ENCODE assay signal across 8 mouse cellular contexts in the genomic region with DNA sequence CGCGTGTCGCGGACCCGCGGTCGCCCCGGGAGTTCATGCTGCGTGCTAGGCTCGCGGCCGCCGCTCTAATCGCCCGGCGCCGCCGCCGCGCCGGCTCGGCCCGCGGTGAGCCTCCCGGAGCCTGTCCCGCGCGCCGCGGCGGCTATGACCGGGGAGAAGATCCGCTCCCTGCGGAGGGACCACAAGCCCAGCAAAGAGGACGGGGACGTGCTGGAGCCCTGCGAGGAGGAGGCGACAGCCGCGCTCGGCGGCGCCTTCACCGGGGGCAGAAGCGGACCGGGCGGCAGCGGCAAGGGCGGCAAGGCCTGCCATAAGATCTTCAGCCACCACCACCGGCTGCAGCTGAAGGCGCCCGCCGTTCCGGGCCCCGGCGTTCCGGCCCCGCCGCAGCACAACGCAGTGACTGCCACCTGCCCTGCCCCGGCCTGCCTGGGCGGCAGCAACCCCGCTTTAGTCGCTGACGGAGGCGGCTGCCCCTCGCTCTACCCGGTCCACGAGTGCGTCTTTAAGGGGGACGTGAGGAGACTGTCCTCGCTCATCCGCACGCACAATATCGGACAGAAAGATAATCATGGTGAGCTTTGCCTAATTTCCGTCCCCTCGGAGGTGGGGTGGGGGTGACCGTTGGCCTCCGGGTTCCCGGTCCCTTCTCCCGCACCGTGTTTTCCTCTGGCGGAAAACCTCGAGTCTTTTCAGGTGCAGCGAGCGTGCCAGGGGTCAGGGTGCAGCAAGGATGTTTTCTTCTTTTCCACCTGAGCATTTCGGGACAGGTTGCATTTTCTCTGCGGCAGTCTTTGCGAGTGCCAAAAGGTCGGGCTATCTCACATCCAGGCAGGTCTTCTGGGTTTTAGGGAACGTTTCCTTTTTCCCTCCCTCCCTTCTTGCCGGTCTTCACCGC. TPM values are rescaled to one million over a fixed set of nuclear protein-coding genes. Genes with fewer than 3 reads are reported as not detected.
DNase-seq lines count a peak whose midpoint lies in the region; ATAC-seq and TF ChIP-seq lines count a peak whose summit lies in the region.

No protein-coding gene starts in this region.

- peaks cover 11% of the 10 kb centered on the region for H3K36me3 ChIP-seq in G1E (replicated peaks)
- H3K36me3 ChIP-seq in heart, embryonic 13.5 days = 0 out of 2 replicates have a peak, but pooled peaks cover 7% of the 10 kb centered on the region
- no peaks in the 10 kb centered on the region for H3K36me3 ChIP-seq in kidney, embryonic 16.5 days (ENCODE audit: insufficient read depth, low read length)
- no peaks in the 10 kb centered on the region for H3K36me3 ChIP-seq in lung, embryonic 16.5 days (ENCODE audit: control insufficient read depth, insufficient read depth, low read length)
- no peaks in the 10 kb centered on the region for H3K36me3 ChIP-seq in neural tube, embryonic 15.5 days

- under 1% methylated on average over 92 of the region's 93 CpGs for WGBS in heart, embryonic 13.5 days
- under 1% methylated on average over 76 of the region's 93 CpGs for WGBS in kidney, embryonic 16.5 days
- under 1% methylated on average over 76 of the region's 93 CpGs for WGBS in lung, embryonic 16.5 days
- under 1% methylated on average over 81 of the region's 93 CpGs for WGBS in neural tube, embryonic 15.5 days

- peak overlapping the region; percentile 98 for H3K27ac ChIP-seq in heart, embryonic 13.5 days (replicated peaks)
- H3K27ac ChIP-seq in kidney, embryonic 16.5 days (ENCODE audit: low read length) = peak overlapping the region; percentile 93
- H3K27ac ChIP-seq in lung, embryonic 16.5 days (ENCODE audit: low read length) = peak overlapping the region; percentile 95
- peak overlapping the region; percentile 99 for H3K27ac ChIP-seq in neural tube, embryonic 15.5 days (replicated peaks)

- H3K4me3 ChIP-seq in G1E (ENCODE audit: low read depth, low read length) = peak overlapping the region; percentile 94
- peak overlapping the region; percentile 99 for H3K4me3 ChIP-seq in heart, embryonic 13.5 days
- H3K4me3 ChIP-seq in kidney, embryonic 16.5 days (ENCODE audit: low read length) = peak overlapping the region; percentile 99
- H3K4me3 ChIP-seq in lung, embryonic 16.5 days (ENCODE audit: low read length) = peak overlapping the region; percentile 97
- H3K4me3 ChIP-seq in neural tube, embryonic 15.5 days (replicated peaks) = peak overlapping the region; percentile 86

- TF ChIP-seq CTCF in G1E (IDR thresholded peaks at IDR 0.05; ENCODE audit: low read depth, low read length) = no peak

- DNase-seq in G1E (ENCODE audit: low spot score) = peak; percentile 12
- peak; percentile 16 for DNase-seq in embryo, embryonic 10.5 days (ENCODE audit: low spot score)
- DNase-seq in left cerebral cortex, adult 9 months (ENCODE audit: low spot score in 2 of 2) = no peak

- H3K9ac ChIP-seq in heart, embryonic 13.5 days = peak overlapping the region; percentile 95
- peak overlapping the region; percentile 97 for H3K9ac ChIP-seq in kidney, embryonic 16.5 days (replicated peaks; ENCODE audit: low read length)
- H3K9ac ChIP-seq in lung, embryonic 16.5 days (ENCODE audit: low read length) = peak overlapping the region; percentile 94
- peak overlapping the region; percentile 96 for H3K9ac ChIP-seq in neural tube, embryonic 15.5 days (replicated peaks)

- H3K9me3 ChIP-seq in G1E (replicated peaks) = no peaks in the 10 kb centered on the region
- H3K9me3 ChIP-seq in heart, embryonic 13.5 days = no peaks in the 10 kb centered on the region
- no peaks in the 10 kb centered on the region for H3K9me3 ChIP-seq in kidney, embryonic 16.5 days (ENCODE audit: low read length)
- no peaks in the 10 kb centered on the region for H3K9me3 ChIP-seq in lung, embryonic 16.5 days (ENCODE audit: control insufficient read depth, low read length)
- no peaks in the 10 kb centered on the region for H3K9me3 ChIP-seq in neural tube, embryonic 15.5 days (replicated peaks)

- H3K27me3 ChIP-seq in G1E (ENCODE audit: insufficient read depth, low read length) = peaks cover under 1% of the 10 kb centered on the region; the same call in 1 of the 2 replicates
- no peaks in the 10 kb centered on the region; the same call in 1 of the 2 replicates for H3K27me3 ChIP-seq in heart, embryonic 13.5 days (replicated peaks)
- H3K27me3 ChIP-seq in kidney, embryonic 16.5 days (ENCODE audit: insufficient read depth, low read length) = no peaks in the 10 kb centered on the region
- H3K27me3 ChIP-seq in lung, embryonic 16.5 days (ENCODE audit: control insufficient read depth, insufficient read depth, low read depth, low read length) = no peaks in the 10 kb centered on the region
- H3K27me3 ChIP-seq in neural tube, embryonic 15.5 days (replicated peaks) = peaks cover 4% of the 10 kb centered on the region; the same call in 1 of the 2 replicates

- peak; percentile 42 for ATAC-seq in CD4-positive, CD25-positive, alpha-beta regulatory T cell, adult 4 months
- no peak for ATAC-seq in G1E (ENCODE audit: extremely low read depth, insufficient number of reproducible peaks, low FRiP score, poor library complexity, severe bottlenecking)
- ATAC-seq in heart, embryonic 13.5 days (ENCODE audit: extremely low read depth, insufficient number of reproducible peaks, low FRiP score, low TSS enrichment) = peak; percentile 68
- ATAC-seq in kidney, embryonic 16.5 days (ENCODE audit: low FRiP score, low TSS enrichment) = peak; percentile 74
- ATAC-seq in lung, embryonic 16.5 days (ENCODE audit: low read depth) = peak; percentile 63
- ATAC-seq in neural tube, embryonic 15.5 days (ENCODE audit: low FRiP score) = peak; percentile 69

- peak overlapping the region; percentile 98 for H3K4me2 ChIP-seq in heart, embryonic 13.5 days
- H3K4me2 ChIP-seq in kidney, embryonic 16.5 days (replicated peaks; ENCODE audit: low read depth, low read length) = peak overlapping the region; percentile 92
- peak overlapping the region; percentile 85 for H3K4me2 ChIP-seq in lung, embryonic 16.5 days (ENCODE audit: low read depth, low read length)
- peak overlapping the region; percentile 90 for H3K4me2 ChIP-seq in neural tube, embryonic 15.5 days

- peaks cover 18% of the 10 kb centered on the region for H3K4me1 ChIP-seq in G1E (ENCODE audit: insufficient read depth, low read depth, low read length)
- peaks cover 29% of the 10 kb centered on the region for H3K4me1 ChIP-seq in heart, embryonic 13.5 days
- H3K4me1 ChIP-seq in kidney, embryonic 16.5 days (ENCODE audit: insufficient read depth, low read length) = peaks cover 15% of the 10 kb centered on the region
- peaks cover 7% of the 10 kb centered on the region for H3K4me1 ChIP-seq in lung, embryonic 16.5 days (replicated peaks; ENCODE audit: control insufficient read depth, insufficient read depth, low read length)
- peaks cover 36% of the 10 kb centered on the region for H3K4me1 ChIP-seq in neural tube, embryonic 15.5 days

RNA-seq across cellular contexts. Expression of gene Ankrd13c, which starts 0.6 kb away (rescaled TPM):
- polyA plus RNA-seq in CD4-positive, CD25-positive, alpha-beta regulatory T cell, adult 4 months (2017; shearing (Covaris generic)) = 10 to 100 TPM; 35.1 to 47.3 TPM
- total RNA-seq in G1E (2014; fragmentation: Nextera tagmentation) (82.8 and 99.3 TPM in 2 replicates), G1E (2017) (36.4 and 51.3 TPM in 2 replicates)
- 31.3 and 36.1 TPM in 2 replicates for polyA plus RNA-seq in G1E (2012)
- polyA plus RNA-seq in heart, embryonic 13.5 days (2015; fragmentation: Nextera tagmentation; extraction: Ambion mirVana) = 17.9 and 19.0 TPM in 2 replicates
- polyA plus RNA-seq in kidney, embryonic 16.5 days (2015; fragmentation: Nextera tagmentation; extraction: Ambion mirVana) = 22.8 and 26.5 TPM in 2 replicates
- polyA plus RNA-seq in lung, embryonic 16.5 days (2015; fragmentation: Nextera tagmentation; extraction: Ambion mirVana) = 17.6 and 18.4 TPM in 2 replicates
- polyA plus RNA-seq in neural tube, embryonic 15.5 days (2015; fragmentation: Nextera tagmentation; extraction: Ambion mirVana) = 27.8 and 29.7 TPM in 2 replicates

RNA-seq across cellular contexts. Expression of gene Cth, which starts 22.8 kb away (rescaled TPM):
- polyA plus RNA-seq in CD4-positive, CD25-positive, alpha-beta regulatory T cell, adult 4 months (2017; shearing (Covaris generic)) = not detected
- total RNA-seq in G1E (2014; fragmentation: Nextera tagmentation) (not detected in 2 replicates), G1E (2017) (0.23 TPM in 1 of 2 replicates, not detected in the other)
- not detected in 2 replicates for polyA plus RNA-seq in G1E (2012)
- 2.1 and 3.2 TPM in 2 replicates for polyA plus RNA-seq in heart, embryonic 13.5 days (2015; fragmentation: Nextera tagmentation; extraction: Ambion mirVana)
- 55.5 and 58.2 TPM in 2 replicates for polyA plus RNA-seq in kidney, embryonic 16.5 days (2015; fragmentation: Nextera tagmentation; extraction: Ambion mirVana)
- 10.1 and 11.0 TPM in 2 replicates for polyA plus RNA-seq in lung, embryonic 16.5 days (2015; fragmentation: Nextera tagmentation; extraction: Ambion mirVana)
- 2.3 and 8.8 TPM in 2 replicates for polyA plus RNA-seq in neural tube, embryonic 15.5 days (2015; fragmentation: Nextera tagmentation; extraction: Ambion mirVana)

Comparison
In these comparisons a context has a peak if more than half of its experiments do, and no peak if none do; other contexts are left out.
1. DNase-seq: peak in G1E (single experiment) and embryo, embryonic 10.5 days (single experiment); none in left cerebral cortex, adult 9 months (0 of 2).
2. Peak in every context shown above with its lines, with median percentiles within 50 percentile points of each other: H3K4me3 ChIP-seq, H3K27ac ChIP-seq, H3K4me2 ChIP-seq and H3K9ac ChIP-seq.